Mouse (Mus musculus): ENCODE results near the gene Kmt2c. TPM values are rescaled to one million over a fixed set of nuclear protein-coding genes. Genes with fewer than 3 reads are reported as not detected.
"Not testable (repeated sequence)": the region's sequence is repeated elsewhere in the genome, so short reads cannot be mapped to it uniquely, and the experiment has no call there.

The Kmt2c gene
- total RNA-seq, 1 experiment from 2014 or later = 59.7 TPM

DNA sequence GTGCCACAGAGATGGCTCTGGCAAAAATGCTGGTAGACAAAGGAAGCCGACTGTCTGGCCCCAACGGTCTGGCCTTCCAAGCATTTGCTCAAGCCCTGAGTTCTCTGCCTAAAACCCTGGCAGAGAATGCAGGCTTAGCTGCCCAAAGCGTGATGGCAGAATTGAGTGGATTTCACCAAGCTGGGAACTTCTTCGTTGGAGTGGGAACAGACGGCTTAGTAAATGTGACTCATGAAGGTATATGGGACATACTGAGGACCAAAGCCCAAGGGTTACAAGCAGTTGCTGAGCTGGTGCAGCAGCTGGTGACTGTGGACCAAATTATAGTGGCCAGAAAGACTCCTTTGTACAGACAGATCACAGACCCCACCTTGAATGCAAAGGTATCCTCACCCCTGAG is 19.0 kb upstream of the Kmt2c start:
- no peak for ATAC-seq (replicated peaks; ENCODE audit: low read depth, poor library complexity, severe bottlenecking)

DNA sequence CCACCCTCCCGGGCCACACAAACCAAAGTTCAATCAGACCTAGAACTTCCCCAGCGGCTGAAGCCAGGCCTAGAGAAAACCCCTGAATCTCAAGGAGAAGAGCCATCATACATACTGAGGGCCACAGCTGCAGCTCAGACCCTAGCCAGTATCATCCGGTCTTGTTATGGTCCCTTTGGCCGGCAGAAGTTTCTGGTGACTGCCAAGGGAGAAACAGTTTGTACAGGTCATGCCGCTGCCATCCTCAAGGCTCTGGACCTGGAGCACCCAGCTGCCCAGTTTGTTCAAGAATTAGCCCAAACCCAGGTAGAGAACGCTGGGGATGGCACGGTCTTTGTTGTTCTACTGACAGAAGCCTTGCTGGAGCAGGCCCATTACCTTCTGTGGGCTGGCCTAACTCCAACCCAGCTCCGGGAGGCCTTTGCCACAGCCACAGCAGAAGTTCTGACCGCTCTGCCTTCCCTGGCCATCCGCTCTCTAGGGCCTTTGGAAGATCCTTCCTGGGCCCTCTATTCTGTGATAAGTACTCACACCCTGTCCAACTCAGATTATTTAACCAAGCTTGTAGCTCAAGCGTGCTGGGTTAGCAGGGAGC is 17.8 kb upstream of the Kmt2c start:
- ATAC-seq (replicated peaks; ENCODE audit: low read depth, poor library complexity, severe bottlenecking) = no peak

DNA sequence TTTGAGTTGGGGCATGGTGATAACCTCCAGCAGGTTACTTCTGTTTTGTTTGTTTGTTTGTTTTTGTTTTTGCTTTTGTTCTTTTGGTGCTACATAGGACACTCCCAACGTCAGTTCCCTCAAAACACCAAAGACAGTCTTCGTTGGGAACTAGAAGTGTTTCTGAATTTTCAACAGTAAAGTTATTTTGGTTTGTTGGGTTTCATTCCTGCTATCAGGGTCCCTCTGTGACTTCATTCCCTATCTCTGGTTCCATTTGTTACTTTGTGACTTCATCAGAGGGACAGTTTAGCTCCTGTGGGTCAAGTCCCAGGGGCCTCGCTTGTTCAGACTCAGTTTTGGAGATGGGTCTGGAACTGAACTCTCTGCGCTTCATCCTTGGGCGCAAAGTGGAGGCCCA is 17.2 kb upstream of the Kmt2c start, which contains the start of gene Cct8l1:
Gene Cct8l1 (plus strand): TSS at position 301 of the 400 bp plus-strand sequence.
- ATAC-seq (replicated peaks; ENCODE audit: low read depth, poor library complexity, severe bottlenecking) = no peak

DNA sequence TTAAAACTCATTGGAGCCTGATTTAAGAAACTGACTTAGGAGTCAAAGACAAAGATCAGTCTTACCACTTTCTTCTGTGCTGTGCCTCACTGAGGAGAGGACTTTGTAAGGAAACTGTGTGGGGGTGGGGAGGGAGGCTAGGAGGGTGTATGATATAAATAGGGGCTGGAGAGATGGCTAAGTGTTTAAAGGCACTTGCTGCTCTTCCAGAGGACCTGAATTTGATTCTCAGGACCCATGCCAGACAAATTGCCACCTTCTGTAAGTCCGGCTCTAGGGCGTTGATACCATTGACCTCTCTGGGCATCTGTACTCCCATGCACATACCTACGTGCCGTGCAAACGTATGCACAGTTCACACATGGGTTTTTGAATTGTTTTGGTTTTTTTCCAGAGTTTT is 7.5 kb upstream of the Kmt2c start:
- ATAC-seq (replicated peaks; ENCODE audit: low read depth, poor library complexity, severe bottlenecking) = no peak

DNA sequence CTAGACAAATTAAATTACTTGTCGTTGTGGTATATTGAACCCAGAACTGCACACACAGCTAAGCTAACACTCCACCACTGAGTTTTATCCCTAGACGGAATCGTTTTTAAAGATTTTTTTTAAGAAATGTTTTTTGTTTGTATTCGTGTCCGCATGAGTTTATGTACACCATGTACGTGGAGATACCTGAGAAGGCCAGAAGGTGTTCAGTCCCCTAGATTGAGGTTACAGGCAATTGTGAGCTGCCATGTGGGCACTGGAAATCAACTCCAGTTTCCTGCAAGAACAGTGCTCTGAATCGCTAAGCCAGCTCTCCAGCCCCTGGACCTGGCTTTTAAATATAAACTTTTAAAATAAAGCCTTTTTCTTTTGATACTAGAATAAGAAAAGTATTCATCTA is 2.1 kb upstream of the Kmt2c start:
- no peak for ATAC-seq (replicated peaks; ENCODE audit: low read depth, poor library complexity, severe bottlenecking)

DNA sequence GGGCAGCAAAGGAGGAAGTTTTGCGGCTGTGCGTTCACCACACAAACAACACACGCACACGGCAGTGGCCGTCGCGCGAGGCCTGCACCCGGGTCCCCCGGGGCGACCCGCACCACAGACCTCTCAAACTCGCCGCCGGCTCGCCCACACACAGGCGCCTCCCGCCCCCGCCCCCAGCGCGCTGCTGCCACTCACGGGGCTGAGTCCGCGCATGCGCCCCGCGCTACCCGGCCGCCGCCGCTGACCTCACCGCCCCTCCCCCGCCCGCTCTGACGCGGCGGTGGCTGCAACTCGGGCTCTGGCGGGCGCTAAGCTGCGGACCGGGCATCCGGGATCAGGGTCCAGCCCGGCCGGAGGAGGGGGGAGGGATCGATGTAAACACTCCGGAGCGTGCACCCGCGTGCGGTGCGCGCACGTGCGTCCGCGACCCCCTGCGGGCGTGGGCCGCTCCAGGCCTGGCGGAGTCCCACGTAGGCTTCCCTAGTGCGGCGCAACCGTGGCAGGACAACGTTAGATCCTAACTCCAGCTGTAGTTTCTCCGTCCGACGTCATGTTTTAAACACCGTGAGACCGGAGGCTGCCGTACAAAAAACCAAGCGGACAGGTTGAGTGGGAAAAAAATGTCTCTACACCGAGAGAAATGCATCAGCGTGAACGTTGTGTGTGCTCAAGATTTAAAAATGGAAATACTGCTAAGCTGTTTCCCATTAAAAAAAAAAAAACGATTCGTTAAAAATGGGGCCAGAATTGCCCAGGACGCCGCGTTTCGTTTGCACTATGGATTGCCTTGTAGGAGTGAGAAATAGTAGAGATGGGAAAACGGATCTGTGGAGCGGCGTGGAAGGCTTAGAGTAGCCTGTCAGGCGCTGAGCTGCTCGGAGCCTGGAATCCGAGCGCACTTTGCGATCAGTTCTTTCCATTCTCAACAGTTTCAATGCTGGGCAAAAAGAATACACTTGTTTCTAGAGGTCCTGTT is 1.1 kb upstream of the Kmt2c start:
- ATAC-seq (replicated peaks; ENCODE audit: low read depth, poor library complexity, severe bottlenecking) = peak; percentile 73

DNA sequence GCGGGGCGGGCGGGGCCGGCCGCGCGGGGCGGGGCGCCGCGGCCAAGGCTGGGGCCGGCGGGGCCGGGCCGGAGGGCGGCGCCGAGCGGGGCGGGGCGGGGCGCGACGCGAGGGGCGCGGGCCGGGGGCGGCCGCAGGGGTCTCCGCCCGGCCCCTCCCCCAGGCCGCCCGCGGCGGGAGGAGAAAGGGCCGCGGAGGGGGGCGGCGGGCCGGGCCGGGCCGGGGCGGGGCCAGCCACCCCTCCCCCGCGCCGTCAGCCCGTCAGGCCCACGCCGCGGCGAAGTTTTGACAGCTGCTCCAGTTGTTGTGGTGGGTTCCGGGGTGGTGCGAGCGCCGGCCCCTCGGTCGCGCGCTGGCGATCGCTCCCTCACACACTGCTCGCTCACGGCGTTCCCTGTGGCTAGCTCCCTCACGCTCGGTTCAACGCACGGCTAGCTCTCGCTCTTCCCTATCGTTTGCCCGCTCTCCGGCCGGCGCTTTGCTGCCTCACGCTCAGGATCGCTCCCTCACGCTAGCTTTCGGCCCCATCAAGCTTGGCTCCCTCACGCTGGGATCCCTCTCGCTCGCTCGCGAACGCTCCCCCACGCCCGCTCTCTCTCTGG is 339 bp upstream of the Kmt2c start:
- peak; percentile 55 for ATAC-seq (replicated peaks; ENCODE audit: low read depth, poor library complexity, severe bottlenecking)

DNA sequence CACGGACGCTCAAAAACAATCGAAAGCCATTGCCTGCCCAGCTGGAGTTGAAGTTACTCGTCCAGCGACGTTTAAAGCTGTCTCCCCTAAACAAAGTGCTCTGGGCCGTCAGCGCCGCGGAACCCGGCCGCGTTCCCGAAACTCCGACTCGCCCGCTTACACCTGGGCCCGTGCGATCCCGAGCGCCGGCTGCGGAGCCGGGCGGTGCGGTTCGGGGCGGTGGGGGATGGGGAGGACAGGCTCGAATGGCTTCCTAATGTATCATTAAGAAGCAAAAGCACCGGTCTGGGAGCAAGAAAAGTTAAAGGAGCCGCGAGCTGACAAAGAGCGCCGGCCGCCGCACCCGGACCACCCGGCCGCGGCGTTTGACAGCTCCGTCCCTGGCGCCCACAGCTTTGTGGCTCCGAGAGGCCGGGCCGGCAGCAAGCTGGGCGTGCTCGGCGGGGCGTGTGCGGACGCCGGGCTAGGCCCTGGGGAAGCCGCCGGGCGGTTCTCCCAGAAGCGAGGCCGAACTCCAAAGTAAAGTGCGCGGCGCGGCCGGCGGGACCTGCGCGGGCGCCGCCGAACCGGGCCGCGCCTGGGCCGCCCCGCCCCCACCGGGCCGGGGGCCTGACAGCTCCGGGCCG is 750 bp downstream of the Kmt2c start:
- ATAC-seq (replicated peaks; ENCODE audit: low read depth, poor library complexity, severe bottlenecking) = no peak

DNA sequence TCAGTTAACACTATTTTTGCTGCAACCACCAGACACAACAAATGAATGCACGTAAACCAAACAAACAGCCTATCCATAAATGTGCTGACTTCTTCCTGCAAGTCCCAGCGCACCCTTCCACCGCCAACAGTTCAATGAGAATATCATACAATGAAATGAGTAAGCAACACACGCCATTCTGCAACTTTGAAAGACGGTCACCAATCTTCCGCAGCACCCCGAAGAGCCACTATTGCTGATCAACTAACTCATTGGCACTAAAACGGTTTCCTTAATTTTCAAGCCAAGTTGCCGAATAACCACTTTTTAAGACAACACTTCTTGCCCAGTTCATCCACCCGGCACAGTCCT is 1.2 kb downstream of the Kmt2c start:
- no peak for ATAC-seq (replicated peaks; ENCODE audit: low read depth, poor library complexity, severe bottlenecking)

DNA sequence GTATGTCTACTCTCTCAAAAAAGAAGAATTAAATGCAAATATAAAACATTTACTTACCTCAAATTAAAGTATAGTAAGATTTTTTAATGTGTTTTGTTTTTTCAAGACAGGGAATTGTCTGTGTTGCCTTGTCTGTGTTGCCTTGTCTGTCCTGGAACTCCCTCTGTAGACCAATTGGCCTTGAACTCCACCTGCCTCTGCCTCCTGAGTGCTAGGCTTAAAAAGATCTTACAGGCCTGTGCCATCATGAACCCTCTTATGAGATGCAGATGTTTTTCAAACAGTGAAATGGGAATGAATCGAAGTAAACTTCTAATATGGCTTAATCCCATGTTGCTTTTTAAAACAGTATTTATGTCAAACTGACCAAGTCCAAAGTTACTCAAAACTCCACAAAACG is 1.9 kb downstream of the Kmt2c start:
- no peak for ATAC-seq (replicated peaks; ENCODE audit: low read depth, poor library complexity, severe bottlenecking)

DNA sequence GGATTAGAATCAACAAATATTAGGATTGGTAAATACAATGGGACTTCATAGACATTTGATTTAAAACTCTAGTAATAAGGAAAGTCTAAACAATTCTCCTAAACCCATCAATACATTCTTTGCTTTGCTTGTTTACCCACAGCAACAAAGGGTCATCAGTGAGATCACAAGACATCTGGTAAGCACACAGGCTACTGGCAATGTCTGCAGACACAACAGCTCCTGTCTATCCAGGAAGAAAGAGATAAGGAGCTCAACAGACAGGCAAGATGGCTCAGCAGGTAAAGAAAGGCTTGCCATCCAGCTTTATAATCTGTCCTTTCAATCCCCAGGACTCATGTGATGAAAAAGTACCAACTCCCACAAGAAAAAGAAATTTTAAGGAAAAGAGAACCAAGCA is 19.7 kb downstream of the Kmt2c start:
- no peak for ATAC-seq (replicated peaks; ENCODE audit: low read depth, poor library complexity, severe bottlenecking)

DNA sequence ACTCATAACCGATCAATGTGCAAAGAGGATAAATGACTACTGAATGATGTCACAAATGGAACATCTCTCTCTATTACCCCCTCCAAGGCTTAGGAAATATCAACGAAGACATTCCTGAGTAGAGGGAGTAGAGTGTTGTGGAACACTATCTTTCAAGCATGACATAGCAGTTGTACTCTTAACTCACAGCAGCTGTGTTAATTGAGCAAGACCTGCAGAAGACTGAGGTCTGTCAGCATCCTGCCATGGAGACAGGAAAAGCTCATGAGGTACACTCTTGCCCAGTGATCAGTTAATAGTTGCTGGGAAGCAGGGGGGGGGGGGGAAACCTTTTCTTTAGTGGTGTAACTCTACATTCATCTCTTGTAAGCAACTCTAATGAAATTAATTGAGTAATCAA is 22.8 kb downstream of the Kmt2c start:
- ATAC-seq (replicated peaks; ENCODE audit: low read depth, poor library complexity, severe bottlenecking) = peak; percentile 70

DNA sequence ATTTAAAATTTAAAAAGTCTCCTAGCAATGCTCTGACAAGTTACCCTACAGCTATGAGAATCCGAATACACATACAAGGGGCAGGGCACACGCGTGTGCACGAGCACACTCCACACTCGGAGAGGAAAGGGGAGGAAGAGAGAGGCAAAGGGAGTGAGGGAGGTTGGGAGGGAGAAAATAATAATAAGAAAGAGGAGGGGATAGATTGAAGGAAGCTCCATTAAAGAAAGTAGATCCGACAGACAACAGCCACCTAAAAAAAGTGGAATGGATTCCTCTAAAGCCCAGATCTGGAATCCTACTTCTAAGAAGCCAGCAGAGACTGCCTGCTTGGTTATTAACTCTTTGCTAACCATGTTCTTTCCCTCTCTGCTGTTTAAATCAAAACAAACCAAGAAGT is 26.5 kb downstream of the Kmt2c start:
- peak; percentile 79 for ATAC-seq (replicated peaks; ENCODE audit: low read depth, poor library complexity, severe bottlenecking)

DNA sequence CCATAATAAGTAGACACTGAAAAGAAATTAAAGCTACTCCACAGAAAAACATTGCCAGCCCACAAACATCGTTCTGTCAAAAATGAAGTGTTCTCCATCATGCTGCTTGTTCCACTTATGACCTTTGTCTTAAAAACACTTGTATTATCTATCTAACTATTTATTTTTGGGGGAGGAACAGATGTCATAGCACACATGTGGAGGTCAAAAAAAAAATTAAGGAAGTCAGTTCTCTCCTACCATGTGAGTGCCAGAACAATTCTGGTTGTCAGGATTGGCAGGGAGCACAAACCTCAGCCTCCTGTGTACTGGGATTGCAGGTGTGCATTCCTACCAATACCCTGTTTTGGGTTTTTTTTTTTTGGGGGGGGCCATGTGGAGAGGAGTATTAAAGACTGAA is 36.6 kb downstream of the Kmt2c start:
- no peak for ATAC-seq (replicated peaks; ENCODE audit: low read depth, poor library complexity, severe bottlenecking)

DNA sequence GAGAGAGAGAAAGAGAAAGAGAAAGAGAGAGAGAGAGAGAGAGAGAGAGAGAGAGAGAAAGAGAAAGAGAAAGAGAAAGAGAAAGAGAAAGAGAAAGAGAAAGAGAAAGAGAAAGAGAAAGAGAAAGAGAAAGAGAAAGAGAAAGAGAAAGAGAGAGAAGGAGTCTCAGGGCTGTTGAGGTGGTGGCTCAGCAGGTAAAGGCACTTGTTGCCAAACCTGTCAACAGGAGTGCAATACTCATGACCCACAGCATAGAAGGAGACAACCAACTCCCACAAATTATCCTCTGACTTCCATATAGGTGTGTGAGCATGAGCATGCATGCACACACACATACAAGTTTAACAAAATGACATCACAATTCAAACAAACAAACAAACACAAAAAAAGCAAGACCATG is 43.2 kb downstream of the Kmt2c start:
- not testable (repeated sequence) for ATAC-seq (replicated peaks; ENCODE audit: low read depth, poor library complexity, severe bottlenecking)

DNA sequence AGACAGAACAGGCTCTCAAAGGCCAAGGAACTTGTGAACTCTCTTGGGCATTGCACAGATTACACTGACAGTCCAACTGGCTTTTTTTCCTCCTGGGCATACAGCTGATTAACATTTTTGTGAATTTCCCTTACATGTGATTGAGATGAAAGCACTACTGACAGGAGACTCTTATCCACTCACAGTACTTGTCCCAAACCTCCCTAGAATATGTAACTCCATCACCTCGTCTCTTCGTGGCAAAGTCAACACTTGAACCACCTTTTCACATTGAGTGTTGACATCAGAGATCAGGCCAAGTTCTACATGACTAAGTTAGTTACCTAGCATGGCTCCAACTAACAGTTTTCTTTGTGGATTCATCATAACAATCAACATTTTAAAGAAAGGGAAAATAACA is 45.9 kb downstream of the Kmt2c start:
- ATAC-seq (replicated peaks; ENCODE audit: low read depth, poor library complexity, severe bottlenecking) = no peak

DNA sequence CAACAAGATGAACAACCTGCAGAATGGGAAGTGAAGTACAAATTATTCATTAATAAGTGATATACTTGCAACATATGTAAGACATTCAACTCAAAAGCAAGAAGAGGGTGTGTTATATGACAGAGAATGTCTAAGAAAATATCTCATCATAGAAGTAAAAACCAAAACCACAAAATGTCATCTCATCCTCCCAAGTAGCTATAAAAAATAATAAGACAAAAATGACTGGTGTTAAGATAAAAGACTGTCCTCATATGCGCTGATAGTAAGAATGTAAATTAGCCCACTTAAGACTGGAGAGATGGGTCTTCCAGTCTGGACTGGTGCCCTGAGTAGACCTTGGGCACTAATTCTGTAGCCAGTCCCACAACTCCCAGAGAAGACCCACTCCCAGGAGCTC is 61.1 kb downstream of the Kmt2c start:
- ATAC-seq (replicated peaks; ENCODE audit: low read depth, poor library complexity, severe bottlenecking) = no peak

DNA sequence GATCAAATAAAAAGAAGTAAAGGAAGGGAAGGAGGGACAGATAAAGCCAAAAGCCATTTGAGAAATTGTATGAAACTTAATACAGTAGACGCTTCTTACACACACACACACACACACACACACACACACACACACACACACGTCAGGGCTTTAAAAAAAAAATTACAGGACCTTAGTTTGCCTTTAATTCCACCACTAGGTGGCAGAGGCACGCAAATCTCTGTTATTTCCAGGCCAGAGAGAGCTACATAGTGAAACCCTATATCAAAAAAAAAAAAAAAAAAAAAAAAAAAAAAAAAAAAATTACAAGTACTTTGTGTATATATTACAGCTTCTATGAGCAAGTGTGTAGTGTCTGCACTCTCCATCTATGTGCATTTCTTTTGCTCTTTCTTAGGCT is 62.5 kb downstream of the Kmt2c start:
- ATAC-seq (replicated peaks; ENCODE audit: low read depth, poor library complexity, severe bottlenecking) = peak; percentile 83

DNA sequence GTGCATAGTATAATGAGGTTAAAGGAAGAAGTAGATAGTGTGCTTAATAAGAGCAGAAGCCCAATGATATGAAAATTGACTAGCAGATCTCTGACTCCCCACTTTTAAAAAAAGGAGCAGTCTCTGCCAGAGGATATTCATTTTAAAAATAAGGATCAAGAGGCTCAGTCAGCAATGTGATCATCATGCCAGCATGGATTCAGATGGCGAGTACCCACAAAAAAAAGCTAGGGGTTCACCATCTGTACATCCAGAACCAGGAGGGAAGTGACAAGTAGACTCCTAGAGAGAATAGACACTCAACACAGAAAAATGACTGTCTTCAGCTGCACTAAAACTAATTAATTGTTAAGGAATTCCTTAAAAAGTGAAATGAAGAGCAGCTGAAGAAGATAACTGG is 76.0 kb downstream of the Kmt2c start:
- ATAC-seq (replicated peaks; ENCODE audit: low read depth, poor library complexity, severe bottlenecking) = no peak

DNA sequence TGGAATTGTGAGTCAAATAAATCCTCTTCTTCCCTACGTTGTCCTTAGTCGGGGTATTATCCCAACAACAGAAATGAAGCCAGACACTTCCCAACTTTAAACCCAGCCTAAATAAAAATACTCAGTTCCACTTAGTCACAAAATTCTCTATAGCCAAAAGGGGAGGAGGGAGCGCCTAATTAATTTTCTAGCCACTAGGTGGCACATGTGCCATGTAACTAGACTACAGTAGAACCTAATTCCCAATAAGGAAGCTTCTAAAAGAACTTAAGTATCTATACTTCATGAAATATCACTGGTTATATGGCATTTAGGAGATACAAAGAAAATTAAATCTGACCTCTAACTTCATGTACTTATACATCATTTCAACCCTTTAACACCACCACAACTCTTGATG is 78.0 kb downstream of the Kmt2c start:
- peak; percentile 91 for ATAC-seq (replicated peaks; ENCODE audit: low read depth, poor library complexity, severe bottlenecking)

DNA sequence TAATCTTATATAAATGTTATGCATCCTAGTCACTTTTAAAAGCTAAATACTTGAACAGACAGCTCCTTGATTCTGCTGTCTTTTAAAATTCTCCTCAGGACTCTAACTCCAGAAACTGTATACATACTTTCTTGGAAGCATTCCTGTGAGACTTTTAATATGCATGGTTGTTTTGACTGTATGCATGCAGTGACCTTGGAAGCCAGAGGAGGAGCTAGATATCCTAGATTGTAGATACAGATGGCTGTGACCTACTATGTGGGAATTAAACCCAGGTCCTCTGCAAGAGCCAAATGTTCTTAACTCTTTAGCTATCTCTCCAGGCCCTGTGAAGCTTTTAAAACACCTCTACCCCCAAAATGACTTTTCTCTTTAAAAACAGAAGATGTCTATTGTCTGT is 83.2 kb downstream of the Kmt2c start:
- no peak for ATAC-seq (replicated peaks; ENCODE audit: low read depth, poor library complexity, severe bottlenecking)

Data from common myeloid progenitor, adult 5-6 weeks (primary cell).